Mouse (Mus musculus): ENCODE results near the gene Unc45a. TPM values are rescaled to one million over a fixed set of nuclear protein-coding genes. Genes with fewer than 3 reads are reported as not detected.

Unc45a gene
- 56.1 and 61.2 TPM in 2 replicates for polyA plus RNA-seq (2015; fragmentation: Nextera tagmentation; extraction: Ambion mirVana)

GRCm38 (mm10) chr7:80340793-80341192, at the start of gene Unc45a:
Gene Unc45a, minus strand, starts transcription at chr7:80341005.
- H3K27ac ChIP-seq (replicated peaks): peak within 1 kb of the TSS; percentile 88
- peak; percentile 9; the same call in 1 of the 2 replicates for ATAC-seq (ENCODE audit: low FRiP score, low read depth)
- no peaks in the 10 kb centered on the region for H3K9me3 ChIP-seq
- peaks cover 14% of the 10 kb centered on the region for H3K36me3 ChIP-seq
- H3K9ac ChIP-seq: peak within 1 kb of the TSS; percentile 61
- 2% methylated on average over 11 of the region's 11 CpGs for WGBS
- H3K4me3 ChIP-seq: peak within 1 kb of the TSS; percentile 59
- no peaks in the 10 kb centered on the region for H3K27me3 ChIP-seq
- peak within 1 kb of the TSS; percentile 90 for H3K4me2 ChIP-seq
- peaks cover 50% of the 10 kb centered on the region for H3K4me1 ChIP-seq (replicated peaks)

- peak within 1 kb of the TSS; percentile 17; the same call in 1 of the 2 replicates for H3K9ac ChIP-seq
- H3K4me1 ChIP-seq (replicated peaks): peaks cover 16% of the 10 kb centered on the region
- no peak for ATAC-seq (ENCODE audit: low FRiP score, low read depth)
- no peaks in the 10 kb centered on the region for H3K9me3 ChIP-seq
- peak within 1 kb of the TSS; percentile 21; the same call in 1 of the 2 replicates for H3K27ac ChIP-seq (replicated peaks)
- WGBS: 13% methylated on average over 33 of the region's 33 CpGs
- H3K4me3 ChIP-seq: 0 out of 2 replicates have a peak within 1 kb of the TSS, but pooled peaks have one; percentile 2
- peaks cover 14% of the 10 kb centered on the region for H3K36me3 ChIP-seq
- H3K27me3 ChIP-seq: peaks cover 6% of the 10 kb centered on the region; the same call in 1 of the 2 replicates
- H3K4me2 ChIP-seq: peak within 1 kb of the TSS; percentile 33
These were observed 47.1 kb upstream of the Unc45a start, which contains the start of gene Fes for GRCm38 (mm10) chr7:80387633-80388543. Gene Fes, minus strand, starts transcription at chr7:80387946.

- no peaks in the 10 kb centered on the region for H3K9me3 ChIP-seq
- ATAC-seq (ENCODE audit: low FRiP score, low read depth): no peak
- H3K9ac ChIP-seq: no peak overlapping the region
- H3K27ac ChIP-seq (replicated peaks): no peak overlapping the region
- WGBS: 26% methylated on average over 17 of the region's 17 CpGs
- H3K27me3 ChIP-seq: peaks cover 6% of the 10 kb centered on the region; the same call in 1 of the 2 replicates
- H3K36me3 ChIP-seq: peaks cover 7% of the 10 kb centered on the region
- peak overlapping the region; percentile 33 for H3K4me2 ChIP-seq
- 0 out of 2 replicates have a peak overlapping the region, but pooled peaks have one; percentile 2 for H3K4me3 ChIP-seq
- peaks cover 16% of the 10 kb centered on the region for H3K4me1 ChIP-seq (replicated peaks)
These were observed 46.3 kb upstream of the Unc45a start for GRCm38 (mm10) chr7:80387033-80387632.

- 37% methylated on average over 18 of the region's 18 CpGs for WGBS
- Histone ChIP-seq H3K27ac (replicated peaks) (no peak overlapping the region), H3K4me3 (no peak overlapping the region), H3K9ac (no peak overlapping the region), H3K4me1 (replicated peaks) (peaks cover 16% of the 10 kb centered on the region), H3K36me3 (peaks cover under 1% of the 10 kb centered on the region), H3K9me3 (no peaks in the 10 kb centered on the region), H3K27me3 (peaks cover 6% of the 10 kb centered on the region; the same call in 1 of the 2 replicates), H3K4me2 (peak overlapping the region; percentile 33; the same call in 1 of the 2 replicates)
- peak; percentile 76 for ATAC-seq (ENCODE audit: low FRiP score, low read depth)
These were observed 45.6 kb upstream of the Unc45a start for GRCm38 (mm10) chr7:80386235-80386930.

GRCm38 (mm10) chr7:80382919-80383318, 42.1 kb upstream of the Unc45a start:
- no peaks in the 10 kb centered on the region for H3K9me3 ChIP-seq
- peaks cover 13% of the 10 kb centered on the region for H3K4me1 ChIP-seq (replicated peaks)
- no peak overlapping the region for H3K4me2 ChIP-seq
- peaks cover 6% of the 10 kb centered on the region; the same call in 1 of the 2 replicates for H3K27me3 ChIP-seq
- H3K4me3 ChIP-seq: no peak overlapping the region
- H3K27ac ChIP-seq (replicated peaks): no peak overlapping the region
- no peaks in the 10 kb centered on the region for H3K36me3 ChIP-seq
- ATAC-seq (ENCODE audit: low FRiP score, low read depth): no peak
- WGBS: 69% methylated on average over 11 of the region's 11 CpGs
- H3K9ac ChIP-seq: no peak overlapping the region

GRCm38 (mm10) chr7:80379531-80379930, 38.7 kb upstream of the Unc45a start:
- WGBS: 63% methylated on average over 13 of the region's 13 CpGs
- no peaks in the 10 kb centered on the region for H3K36me3 ChIP-seq
- no peaks in the 10 kb centered on the region for H3K9me3 ChIP-seq
- H3K27me3 ChIP-seq: no peaks in the 10 kb centered on the region
- no peak overlapping the region for H3K4me3 ChIP-seq
- ATAC-seq (ENCODE audit: low FRiP score, low read depth): no peak
- H3K27ac ChIP-seq (replicated peaks): no peak overlapping the region
- H3K4me2 ChIP-seq: no peak overlapping the region
- H3K4me1 ChIP-seq (replicated peaks): 0 out of 2 replicates have a peak, but pooled peaks cover 7% of the 10 kb centered on the region
- no peak overlapping the region for H3K9ac ChIP-seq

- H3K9ac ChIP-seq: no peak overlapping the region
- H3K27me3 ChIP-seq: no peaks in the 10 kb centered on the region
- H3K4me1 ChIP-seq (replicated peaks): 0 out of 2 replicates have a peak, but pooled peaks cover 7% of the 10 kb centered on the region
- no peak overlapping the region for H3K27ac ChIP-seq (replicated peaks)
- no peak overlapping the region for H3K4me3 ChIP-seq
- 39% methylated on average over 6 of the region's 6 CpGs for WGBS
- no peak for ATAC-seq (ENCODE audit: low FRiP score, low read depth)
- H3K4me2 ChIP-seq: no peak overlapping the region
- no peaks in the 10 kb centered on the region for H3K36me3 ChIP-seq
- H3K9me3 ChIP-seq: no peaks in the 10 kb centered on the region
These were observed 36.7 kb upstream of the Unc45a start for GRCm38 (mm10) chr7:80377471-80377870.

GRCm38 (mm10) chr7:80376192-80376591, 35.4 kb upstream of the Unc45a start:
- WGBS: 51% methylated on average over 10 of the region's 10 CpGs
- Histone ChIP-seq H3K4me1 (replicated peaks) (0 out of 2 replicates have a peak, but pooled peaks cover 7% of the 10 kb centered on the region), H3K4me2 (no peak overlapping the region), H3K9me3 (no peaks in the 10 kb centered on the region), H3K9ac (no peak overlapping the region), H3K36me3 (no peaks in the 10 kb centered on the region), H3K27me3 (no peaks in the 10 kb centered on the region), H3K27ac (replicated peaks) (no peak overlapping the region), H3K4me3 (no peak overlapping the region)
- ATAC-seq (ENCODE audit: low FRiP score, low read depth): peak; percentile 31; the same call in 1 of the 2 replicates

GRCm38 (mm10) chr7:80375376-80376039, 34.7 kb upstream of the Unc45a start:
- WGBS: 85% methylated on average over 9 of the region's 9 CpGs
- H3K4me1 ChIP-seq (replicated peaks): 0 out of 2 replicates have a peak, but pooled peaks cover 7% of the 10 kb centered on the region

GRCm38 (mm10) chr7:80374733-80375132, 33.9 kb upstream of the Unc45a start:
- H3K4me2 ChIP-seq: no peak overlapping the region
- no peak overlapping the region for H3K27ac ChIP-seq (replicated peaks)
- no peaks in the 10 kb centered on the region for H3K9me3 ChIP-seq
- no peaks in the 10 kb centered on the region for H3K36me3 ChIP-seq
- 85% methylated on average over 3 of the region's 3 CpGs for WGBS
- no peak for ATAC-seq (ENCODE audit: low FRiP score, low read depth)
- H3K4me3 ChIP-seq: no peak overlapping the region
- H3K27me3 ChIP-seq: no peaks in the 10 kb centered on the region
- H3K4me1 ChIP-seq (replicated peaks): peaks cover 12% of the 10 kb centered on the region
- H3K9ac ChIP-seq: no peak overlapping the region

More at GRCm38 (mm10) chr7:80375376-80376039, 34.7 kb upstream of the Unc45a start:
- Histone ChIP-seq H3K9ac (no peak overlapping the region), H3K27me3 (no peaks in the 10 kb centered on the region), H3K4me2 (no peak overlapping the region), H3K27ac (replicated peaks) (no peak overlapping the region), H3K4me3 (no peak overlapping the region), H3K36me3 (no peaks in the 10 kb centered on the region), H3K9me3 (no peaks in the 10 kb centered on the region)
- ATAC-seq (ENCODE audit: low FRiP score, low read depth): no peak

- H3K4me1 ChIP-seq (replicated peaks): peaks cover 17% of the 10 kb centered on the region
- no peaks in the 10 kb centered on the region for H3K9me3 ChIP-seq
- no peaks in the 10 kb centered on the region for H3K27me3 ChIP-seq
- no peak overlapping the region for H3K4me3 ChIP-seq
- H3K36me3 ChIP-seq: no peaks in the 10 kb centered on the region
- no peak overlapping the region for H3K9ac ChIP-seq
- 57% methylated on average over 3 of the region's 3 CpGs for WGBS
- no peak overlapping the region for H3K4me2 ChIP-seq
- no peak overlapping the region for H3K27ac ChIP-seq (replicated peaks)
- ATAC-seq (ENCODE audit: low FRiP score, low read depth): no peak
These were observed 33.5 kb upstream of the Unc45a start for GRCm38 (mm10) chr7:80374280-80374679.
